Mouse (Mus musculus): ENCODE measurements around the gene Nek8. TPM values are rescaled to one million over a fixed set of nuclear protein-coding genes. Genes with fewer than 3 reads are reported as not detected.

The Nek8 gene
- polyA plus RNA-seq (2014; fragmentation: Illumina TruSeq; extraction: RNeasy Lipid Tissue Mini Kit (QIAGEN cat#74804); ENCODE audit: low read depth, low replicate concordance): 4.2 TPM

GRCm38 (mm10) chr11:78176402-78176862 is at the start of gene Nek8, which contains the start of gene Tlcd1:
TSS of gene Nek8 (minus strand) at chr11:78176675.
TSS of gene Tlcd1 (plus strand) at chr11:78176711.

GRCm38 (mm10) chr11:78193113-78193512 is 16.6 kb upstream of the Nek8 start, which contains the start of gene Proca1:
TSS of gene Proca1 (plus strand) at chr11:78193392.

GRCm38 (mm10) chr11:78188331-78189233 is 12.1 kb upstream of the Nek8 start, which contains the start of gene Rab34:
TSS of gene Rab34 (plus strand) at chr11:78188430.

GRCm38 (mm10) chr11:78182961-78183844 is 6.7 kb upstream of the Nek8 start, which contains the start of gene Rpl23a:
TSS of gene Rpl23a (minus strand) at chr11:78183584.

GRCm38 (mm10) chr11:78164924-78165760 is 11.3 kb downstream of the Nek8 start, which contains the start of gene Traf4:
TSS of gene Traf4 (minus strand) at chr11:78165589.

Other genes with a start within 250 kb of the Nek8 start
- gene Sez6, start 245.9 kb downstream of the Nek8 start, polyA plus RNA-seq (2014; fragmentation: Illumina TruSeq; extraction: RNeasy Lipid Tissue Mini Kit (QIAGEN cat#74804); ENCODE audit: low read depth, low replicate concordance): 0.42 TPM
- gene Phf12, start 193.9 kb downstream of the Nek8 start, polyA plus RNA-seq (2014; fragmentation: Illumina TruSeq; extraction: RNeasy Lipid Tissue Mini Kit (QIAGEN cat#74804); ENCODE audit: low read depth, low replicate concordance): 25.0 TPM
- gene Dhrs13, start 144.4 kb downstream of the Nek8 start, polyA plus RNA-seq (2014; fragmentation: Illumina TruSeq; extraction: RNeasy Lipid Tissue Mini Kit (QIAGEN cat#74804); ENCODE audit: low read depth, low replicate concordance): 3.2 TPM
- 57.8 TPM for gene Flot2, start 138.7 kb downstream of the Nek8 start, polyA plus RNA-seq (2014; fragmentation: Illumina TruSeq; extraction: RNeasy Lipid Tissue Mini Kit (QIAGEN cat#74804); ENCODE audit: low read depth, low replicate concordance)
- 23.7 TPM for gene Eral1, start 96.3 kb downstream of the Nek8 start, polyA plus RNA-seq (2014; fragmentation: Illumina TruSeq; extraction: RNeasy Lipid Tissue Mini Kit (QIAGEN cat#74804); ENCODE audit: low read depth, low replicate concordance)
- gene Fam222b, start 82.0 kb downstream of the Nek8 start, polyA plus RNA-seq (2014; fragmentation: Illumina TruSeq; extraction: RNeasy Lipid Tissue Mini Kit (QIAGEN cat#74804); ENCODE audit: low read depth, low replicate concordance): 10.5 TPM
- gene Traf4, start 11.1 kb downstream of the Nek8 start, polyA plus RNA-seq (2014; fragmentation: Illumina TruSeq; extraction: RNeasy Lipid Tissue Mini Kit (QIAGEN cat#74804); ENCODE audit: low read depth, low replicate concordance): 5.6 TPM
- 12.8 TPM for gene Tlcd1, start within 50 bp of the Nek8 start, polyA plus RNA-seq (2014; fragmentation: Illumina TruSeq; extraction: RNeasy Lipid Tissue Mini Kit (QIAGEN cat#74804); ENCODE audit: low read depth, low replicate concordance)
- gene Rpl23a, start 6.9 kb upstream of the Nek8 start, polyA plus RNA-seq (2014; fragmentation: Illumina TruSeq; extraction: RNeasy Lipid Tissue Mini Kit (QIAGEN cat#74804); ENCODE audit: low read depth, low replicate concordance): 1,229 TPM
- 15.8 TPM for gene Rab34, start 11.8 kb upstream of the Nek8 start, polyA plus RNA-seq (2014; fragmentation: Illumina TruSeq; extraction: RNeasy Lipid Tissue Mini Kit (QIAGEN cat#74804); ENCODE audit: low read depth, low replicate concordance)
- 2.3 TPM for gene Proca1, start 16.7 kb upstream of the Nek8 start, polyA plus RNA-seq (2014; fragmentation: Illumina TruSeq; extraction: RNeasy Lipid Tissue Mini Kit (QIAGEN cat#74804); ENCODE audit: low read depth, low replicate concordance)
- 70.7 TPM for gene Sdf2, start 69.1 kb upstream of the Nek8 start, polyA plus RNA-seq (2014; fragmentation: Illumina TruSeq; extraction: RNeasy Lipid Tissue Mini Kit (QIAGEN cat#74804); ENCODE audit: low read depth, low replicate concordance)
- 25.6 TPM for gene Supt6, start 69.3 kb upstream of the Nek8 start, polyA plus RNA-seq (2014; fragmentation: Illumina TruSeq; extraction: RNeasy Lipid Tissue Mini Kit (QIAGEN cat#74804); ENCODE audit: low read depth, low replicate concordance)
- 147 TPM for gene 2610507B11Rik, start 85.1 kb upstream of the Nek8 start, polyA plus RNA-seq (2014; fragmentation: Illumina TruSeq; extraction: RNeasy Lipid Tissue Mini Kit (QIAGEN cat#74804); ENCODE audit: low read depth, low replicate concordance)
- 0.45 TPM for gene BC030499, start 114.2 kb upstream of the Nek8 start, polyA plus RNA-seq (2014; fragmentation: Illumina TruSeq; extraction: RNeasy Lipid Tissue Mini Kit (QIAGEN cat#74804); ENCODE audit: low read depth, low replicate concordance)
- 0.37 TPM for gene Spag5, start 124.9 kb upstream of the Nek8 start, polyA plus RNA-seq (2014; fragmentation: Illumina TruSeq; extraction: RNeasy Lipid Tissue Mini Kit (QIAGEN cat#74804); ENCODE audit: low read depth, low replicate concordance)
- gene Aldoc, start 146.3 kb upstream of the Nek8 start, polyA plus RNA-seq (2014; fragmentation: Illumina TruSeq; extraction: RNeasy Lipid Tissue Mini Kit (QIAGEN cat#74804); ENCODE audit: low read depth, low replicate concordance): 0.63 TPM
- 23.8 TPM for gene Pigs, start 151.7 kb upstream of the Nek8 start, polyA plus RNA-seq (2014; fragmentation: Illumina TruSeq; extraction: RNeasy Lipid Tissue Mini Kit (QIAGEN cat#74804); ENCODE audit: low read depth, low replicate concordance)
- 6.7 TPM for gene Unc119, start 166.8 kb upstream of the Nek8 start, polyA plus RNA-seq (2014; fragmentation: Illumina TruSeq; extraction: RNeasy Lipid Tissue Mini Kit (QIAGEN cat#74804); ENCODE audit: low read depth, low replicate concordance)
- not detected for gene Foxn1, start 209.9 kb upstream of the Nek8 start, polyA plus RNA-seq (2014; fragmentation: Illumina TruSeq; extraction: RNeasy Lipid Tissue Mini Kit (QIAGEN cat#74804); ENCODE audit: low read depth, low replicate concordance)
- not detected for gene Slc13a2, start 245.5 kb upstream of the Nek8 start, polyA plus RNA-seq (2014; fragmentation: Illumina TruSeq; extraction: RNeasy Lipid Tissue Mini Kit (QIAGEN cat#74804); ENCODE audit: low read depth, low replicate concordance)